Comparison of ENCODE assay signal across 20 mouse cellular contexts in the genomic region with DNA sequence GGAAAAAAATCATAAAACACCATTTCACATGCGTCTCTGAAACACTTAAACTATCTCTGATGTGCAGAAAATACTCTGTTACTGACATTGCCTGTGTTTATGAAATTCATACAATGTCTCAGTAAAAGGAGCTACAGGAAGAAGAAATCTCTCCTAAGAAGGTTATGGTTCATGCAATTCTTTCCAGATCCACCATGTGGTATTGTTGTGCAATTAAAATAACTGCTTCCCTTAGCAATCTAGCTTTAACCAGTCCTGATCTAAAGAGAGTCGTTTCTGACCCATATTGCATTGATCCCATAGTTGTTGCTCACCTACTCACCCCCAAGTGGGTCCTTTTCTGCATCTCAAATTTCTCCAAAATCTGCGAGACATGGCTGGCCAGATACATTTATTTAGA.
DNase-seq lines count a peak whose midpoint lies in the region; ATAC-seq and TF ChIP-seq lines count a peak whose summit lies in the region.
"Had no signal": no experiment of that assay in that cellular context is flagged by ENCODE, and none has a peak within 500 bp of the region (broad histone marks: within the 10 kb centered on the region; RNA-seq: fewer than 3 reads in every experiment).

No protein-coding gene starts in this region.

- H3K27me3 ChIP-seq in heart, adult 2 months (ENCODE audit: control insufficient read depth, insufficient read depth, low read length), result no peaks in the 10 kb centered on the region
- no peaks in the 10 kb centered on the region for H3K27me3 ChIP-seq in heart, embryonic 12.5 days (replicated peaks)
- H3K27me3 ChIP-seq: embryonic facial prominence, embryonic 15.5 days; forebrain, embryonic 15.5 days; limb, embryonic 15.5 days had no signal

- peak; percentile 69 for TF ChIP-seq CTCF in heart, adult 2 months (IDR thresholded peaks at IDR 0.05)
- TF ChIP-seq CTCF in layer of hippocampus, adult 2 months (conservative IDR thresholded peaks at IDR 0.05), result peak; percentile 72

- peaks cover 4% of the 10 kb centered on the region for H3K9me3 ChIP-seq in heart, embryonic 12.5 days (replicated peaks)
- H3K9me3 ChIP-seq: embryonic facial prominence, embryonic 15.5 days; forebrain, embryonic 15.5 days; limb, embryonic 15.5 days; midbrain, embryonic 10.5 days had no signal

- intact Hi-C loops in heart, adult 2 months (cut with DNase I), result loop anchor here (5.0 kb wide), 1 partner anchor 81 kb away; a partner anchor contains a TSS

- no peaks in the 10 kb centered on the region for H3K36me3 ChIP-seq in heart, adult 2 months (ENCODE audit: control insufficient read depth, insufficient read depth, low read length)
- no peaks in the 10 kb centered on the region for H3K36me3 ChIP-seq in heart, embryonic 12.5 days
- H3K36me3 ChIP-seq: embryonic facial prominence, embryonic 15.5 days; forebrain, embryonic 15.5 days; limb, embryonic 15.5 days; midbrain, embryonic 10.5 days had no signal

- H3K4me1 ChIP-seq in heart, adult 2 months (ENCODE audit: control insufficient read depth, insufficient read depth, low read length), result no peaks in the 10 kb centered on the region
- H3K4me1 ChIP-seq in heart, embryonic 12.5 days (replicated peaks), result no peaks in the 10 kb centered on the region
- H3K4me1 ChIP-seq: embryonic facial prominence, embryonic 15.5 days; forebrain, embryonic 15.5 days; limb, embryonic 15.5 days; midbrain, embryonic 10.5 days had no signal

- no peak overlapping the region for H3K27ac ChIP-seq in heart, adult 2 months
- no peak overlapping the region for H3K27ac ChIP-seq in heart, embryonic 12.5 days (ENCODE audit: poor library complexity, severe bottlenecking)
- no peak overlapping the region for H3K27ac ChIP-seq in layer of hippocampus, adult 2 months
- H3K27ac ChIP-seq: embryonic facial prominence, embryonic 15.5 days; forebrain, embryonic 15.5 days; hindbrain, embryonic 14.5 days; limb, embryonic 15.5 days; liver, embryonic 14.5 days; midbrain, embryonic 10.5 days had no signal

- ATAC-seq in heart, embryonic 12.5 days (ENCODE audit: insufficient number of reproducible peaks, low FRiP score), result no peak
- ATAC-seq: forebrain, embryonic 15.5 days had no signal

- H3K4me2 ChIP-seq in heart, embryonic 12.5 days, result no peak overlapping the region
- H3K4me2 ChIP-seq: embryonic facial prominence, embryonic 15.5 days; forebrain, embryonic 15.5 days; heart, embryonic 11.5 days; hindbrain, embryonic 14.5 days; limb, embryonic 15.5 days had no signal

- no peak overlapping the region for H3K4me3 ChIP-seq in heart, adult 2 months
- H3K4me3 ChIP-seq in heart, embryonic 12.5 days, result no peak overlapping the region
- no peak overlapping the region for H3K4me3 ChIP-seq in layer of hippocampus, adult 2 months
- H3K4me3 ChIP-seq: embryonic facial prominence, embryonic 15.5 days; forebrain, embryonic 15.5 days; limb, embryonic 15.5 days; midbrain, embryonic 10.5 days had no signal

- no peak for TF ChIP-seq POLR2A in heart, adult 2 months (IDR thresholded peaks at IDR 0.05; ENCODE audit: insufficient read depth, low read depth, low read length)

- 61% methylated on average over 3 of the region's 3 CpGs for WGBS in heart, adult 2 months
- WGBS in heart, embryonic 12.5 days, result 68% methylated on average over 3 of the region's 3 CpGs

- TF ChIP-seq EP300 in heart, adult 2 months (IDR thresholded peaks at IDR 0.05; ENCODE audit: insufficient read depth, low read depth, low read length), result no peak

- no peaks in the 10 kb centered on the region for H3K79me2 ChIP-seq in heart, adult 2 months (replicated peaks; ENCODE audit: control insufficient read depth, insufficient read depth, low read length)

- H3K9ac ChIP-seq in heart, adult 2 months (ENCODE audit: low read depth, low read length), result no peak overlapping the region
- H3K9ac ChIP-seq in heart, embryonic 12.5 days, result no peak overlapping the region
- H3K9ac ChIP-seq: embryonic facial prominence, embryonic 15.5 days; forebrain, embryonic 15.5 days; hindbrain, embryonic 14.5 days; limb, embryonic 15.5 days; liver, embryonic 14.5 days had no signal

- no peak for DNase-seq in heart, adult 2 months
- DNase-seq in layer of hippocampus, adult 2 months (ENCODE audit: low spot score in 2 of 2), result no peak
- no peak for DNase-seq in layer of hippocampus, adult 11-12 months (ENCODE audit: low spot score)
- DNase-seq in 416B (ENCODE audit: low read depth), result peak; percentile 27
- peak; percentile 19 for DNase-seq in brain, adult 2 months (ENCODE audit: low read depth, low spot score)
- no peak for DNase-seq in testis, postnatal 10 days (ENCODE audit: low spot score)
- DNase-seq: adrenal gland, postnatal 14 days; cerebellum, adult 9-10 months; heart, postnatal 14 days; kidney, adult 9 months; kidney, postnatal 36 days; layer of hippocampus, adult 9-11 months had no signal

Comparison
In these comparisons a context has a peak if more than half of its experiments do, and no peak if none do; other contexts are left out.
1. DNase-seq: peak in 416B (single experiment) and brain, adult 2 months (single experiment); none in heart, adult 2 months (0 of 2), layer of hippocampus, adult 2 months (0 of 2), layer of hippocampus, adult 11-12 months (single experiment) and testis, postnatal 10 days (single experiment).